Mouse (Mus musculus) adrenal gland, postnatal 25 days (tissue): ENCODE results near the gene Erbb2. TPM values are rescaled to one million over a fixed set of nuclear protein-coding genes. Genes with fewer than 3 reads are reported as not detected.
"Not testable (repeated sequence)": the region's sequence is repeated elsewhere in the genome, so short reads cannot be mapped to it uniquely, and the experiment has no call there.

ENCODE experiments used
- DNase-seq: peaks from one replicate; pipeline ENCODE4 v3.0.0; 2021; ENCODE audit warnings: mixed read lengths
- long read RNA-seq: library from polyadenylated mRNA; stranded (forward); transcript quantifications from one replicate; pipeline ENCODE4 v2.0.0, GENCODE M21; 2021
- total RNA-seq: library from RNA; stranded (reverse); gene quantifications from 2 replicates; pipeline ENCODE4 v1.2.3, GENCODE M21; 2021

The Erbb2 gene
- 3.8 and 6.2 TPM in 2 replicates for total RNA-seq
- long read RNA-seq, partial matches to known transcripts = 3 of 4 reads
- long read RNA-seq, other reads (novel, unspliced or antisense) = 1 of 4 reads

DNA sequence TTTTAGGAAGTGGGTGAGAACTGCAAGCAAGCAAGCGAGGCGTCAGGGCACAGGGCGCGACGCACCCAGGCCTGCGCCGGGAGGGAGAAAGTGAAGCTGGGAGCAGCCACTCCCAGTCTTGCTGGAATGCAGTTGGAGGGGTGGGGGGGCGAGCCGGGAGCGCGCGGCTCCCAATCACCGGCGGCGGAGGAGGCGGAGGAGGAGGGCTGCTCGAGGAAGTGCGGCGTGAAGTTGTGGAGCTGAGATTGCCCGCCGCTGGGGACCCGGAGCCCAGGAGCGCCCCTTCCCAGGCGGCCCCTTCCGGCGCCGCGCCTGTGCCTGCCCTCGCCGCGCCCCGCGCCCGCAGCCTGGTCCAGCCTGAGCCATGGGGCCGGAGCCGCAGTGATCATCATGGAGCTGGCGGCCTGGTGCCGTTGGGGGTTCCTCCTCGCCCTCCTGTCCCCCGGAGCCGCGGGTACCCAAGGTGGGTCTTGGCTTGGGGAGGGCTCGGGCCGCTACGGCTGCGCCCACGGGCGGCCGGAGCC is at the start of gene Erbb2:
TSS of gene Erbb2 (plus strand) at position 198 of the 524 bp plus-strand sequence.
- peak; percentile 72 for DNase-seq

DNA sequence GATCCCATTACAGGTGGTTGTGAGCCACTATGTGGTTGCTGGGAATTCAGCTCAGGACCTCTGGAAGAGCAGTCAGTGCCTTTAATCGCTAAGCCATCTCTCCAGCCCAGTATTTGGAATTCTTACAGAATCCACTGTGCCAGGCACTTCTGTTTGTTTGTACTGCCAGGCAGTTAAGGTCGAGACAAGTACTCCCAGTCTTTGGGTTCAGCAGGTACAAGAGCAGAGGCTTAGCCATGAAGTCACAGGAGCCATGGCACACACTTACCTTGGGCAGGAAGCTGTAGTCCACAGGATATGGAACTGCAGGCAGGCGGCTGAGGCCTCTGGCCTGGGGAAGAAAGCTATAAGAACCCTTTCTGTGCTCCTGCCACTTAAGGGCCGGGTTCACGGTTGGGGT is 48.5 kb upstream of the Erbb2 start:
- no peak for DNase-seq

DNA sequence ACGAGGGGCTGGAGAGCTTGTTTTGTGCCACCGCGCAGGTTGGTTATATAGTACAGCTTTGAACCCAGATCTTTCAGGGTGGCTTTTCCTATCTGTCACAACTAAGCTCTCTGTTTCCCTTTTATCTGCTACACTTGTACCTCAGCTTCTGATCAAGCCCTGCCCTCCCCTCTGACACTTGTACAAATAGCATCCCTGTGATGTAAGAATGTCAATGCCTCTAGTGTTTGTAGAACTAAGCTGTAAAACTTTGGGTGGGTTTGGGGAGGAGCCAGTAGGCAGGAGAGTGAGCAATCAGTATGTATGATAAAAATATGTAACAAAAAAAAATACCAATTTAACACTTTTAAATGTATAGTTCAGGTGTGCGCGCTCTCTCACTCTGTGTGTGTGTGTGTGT is 47.9 kb upstream of the Erbb2 start:
- DNase-seq = no peak

DNA sequence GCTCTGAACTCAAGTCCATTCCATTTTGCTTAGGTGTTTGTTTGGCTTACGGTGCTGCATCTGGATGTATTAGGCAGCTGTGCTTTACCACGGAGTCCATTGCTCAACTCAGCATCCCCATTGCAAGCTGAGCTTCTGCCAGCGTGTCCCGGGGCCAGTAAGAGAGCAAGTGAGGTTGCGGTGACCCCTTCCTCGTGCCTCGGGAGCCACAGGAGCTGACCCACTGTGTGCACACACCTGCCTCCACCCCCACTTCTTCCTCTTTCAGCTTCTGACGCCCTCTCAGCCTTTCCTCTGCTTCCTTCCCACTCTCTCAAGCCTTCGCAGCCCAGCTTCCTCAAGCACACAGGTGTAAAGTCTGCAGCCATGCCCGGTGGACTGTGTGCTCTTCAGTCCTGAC is 46.0 kb upstream of the Erbb2 start:
- no peak for DNase-seq

DNA sequence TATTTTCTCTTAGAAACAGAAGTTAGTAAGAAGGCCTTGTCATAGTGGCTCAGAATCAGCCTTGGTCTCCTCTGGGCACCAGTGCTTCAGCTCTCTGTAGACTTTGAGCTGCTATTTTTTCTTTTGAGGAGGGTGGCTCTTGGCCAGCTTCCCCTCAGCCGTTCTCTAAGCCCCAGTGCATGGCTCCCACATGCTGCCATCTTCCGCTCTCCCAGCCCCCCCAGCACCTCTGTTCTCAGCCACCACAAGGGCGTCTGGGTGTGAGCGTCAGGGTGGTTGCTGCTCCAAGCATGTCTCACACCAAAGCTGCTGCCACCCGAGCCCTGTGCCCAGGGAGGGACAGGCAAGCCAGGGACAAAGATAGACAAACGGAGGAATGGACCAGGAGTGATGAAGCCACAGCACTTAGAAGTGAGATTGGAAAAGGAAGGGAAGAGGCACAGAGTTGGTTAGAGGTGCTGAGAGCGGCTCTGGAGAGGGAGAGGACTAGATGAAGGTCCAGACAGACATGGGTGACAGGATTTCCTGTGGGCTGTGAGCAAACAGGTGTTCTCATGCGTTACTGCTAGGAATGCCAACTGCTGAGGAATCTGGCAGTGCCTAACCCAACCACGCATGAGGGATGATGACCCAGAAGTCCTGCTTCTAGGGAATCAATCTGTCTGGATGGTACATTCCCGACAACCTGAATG is 45.0 kb upstream of the Erbb2 start:
- no peak for DNase-seq

DNA sequence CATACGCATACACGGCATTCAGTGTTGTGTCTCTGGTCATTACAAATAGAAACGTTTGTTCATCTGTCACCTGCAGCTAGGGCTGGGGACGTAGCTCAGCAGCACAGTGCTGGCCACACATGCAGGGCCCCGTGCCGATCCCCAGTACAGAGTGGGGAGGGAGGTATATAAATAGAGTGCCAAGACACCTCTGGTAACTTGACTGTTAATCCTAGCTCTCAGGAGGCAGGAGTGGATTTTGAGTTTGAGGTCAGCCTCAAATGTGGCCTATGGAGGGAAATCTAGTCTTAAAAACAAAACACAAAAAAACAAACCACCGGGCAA is 44.4 kb upstream of the Erbb2 start:
- DNase-seq = no peak

DNA sequence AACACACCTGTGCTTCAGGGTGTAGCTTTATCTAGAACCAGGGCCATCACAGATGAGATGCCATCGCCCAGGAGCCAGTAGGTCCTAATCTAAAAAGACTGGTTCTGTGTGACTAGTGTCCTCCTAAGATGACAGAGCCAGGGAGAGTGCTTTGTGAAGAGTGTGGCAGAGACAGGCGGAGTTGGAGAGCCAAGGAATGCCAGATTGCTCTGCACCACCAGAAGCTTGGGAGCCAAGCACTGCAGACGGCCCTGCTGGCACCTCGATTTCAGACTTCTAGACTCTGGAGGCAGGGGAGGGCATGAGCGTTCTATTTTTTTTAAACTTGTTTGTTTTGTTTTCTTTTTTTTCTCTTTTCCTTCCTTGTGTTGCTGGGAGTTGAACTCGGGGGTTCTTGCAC is 42.9 kb upstream of the Erbb2 start:
- DNase-seq = no peak

DNA sequence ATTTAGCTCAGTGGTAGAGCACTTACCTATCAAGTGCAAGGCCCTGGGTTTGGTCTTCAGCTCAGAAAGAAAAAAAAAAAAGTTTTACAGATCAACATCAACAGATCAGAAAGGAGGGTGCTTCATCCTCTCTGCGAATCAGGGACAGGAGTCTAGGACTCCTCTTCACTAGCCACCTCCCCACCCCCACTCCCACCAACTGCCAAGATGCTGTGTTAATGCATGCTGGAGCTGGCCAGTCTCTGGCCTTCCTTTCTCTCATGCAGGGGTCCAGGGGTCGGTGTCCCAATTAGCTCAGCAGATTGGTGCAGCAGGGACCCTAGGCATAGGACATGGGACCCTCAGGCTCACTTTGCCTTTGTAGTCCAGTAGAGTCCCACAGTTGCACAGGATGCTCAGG is 41.7 kb upstream of the Erbb2 start:
- no peak for DNase-seq

DNA sequence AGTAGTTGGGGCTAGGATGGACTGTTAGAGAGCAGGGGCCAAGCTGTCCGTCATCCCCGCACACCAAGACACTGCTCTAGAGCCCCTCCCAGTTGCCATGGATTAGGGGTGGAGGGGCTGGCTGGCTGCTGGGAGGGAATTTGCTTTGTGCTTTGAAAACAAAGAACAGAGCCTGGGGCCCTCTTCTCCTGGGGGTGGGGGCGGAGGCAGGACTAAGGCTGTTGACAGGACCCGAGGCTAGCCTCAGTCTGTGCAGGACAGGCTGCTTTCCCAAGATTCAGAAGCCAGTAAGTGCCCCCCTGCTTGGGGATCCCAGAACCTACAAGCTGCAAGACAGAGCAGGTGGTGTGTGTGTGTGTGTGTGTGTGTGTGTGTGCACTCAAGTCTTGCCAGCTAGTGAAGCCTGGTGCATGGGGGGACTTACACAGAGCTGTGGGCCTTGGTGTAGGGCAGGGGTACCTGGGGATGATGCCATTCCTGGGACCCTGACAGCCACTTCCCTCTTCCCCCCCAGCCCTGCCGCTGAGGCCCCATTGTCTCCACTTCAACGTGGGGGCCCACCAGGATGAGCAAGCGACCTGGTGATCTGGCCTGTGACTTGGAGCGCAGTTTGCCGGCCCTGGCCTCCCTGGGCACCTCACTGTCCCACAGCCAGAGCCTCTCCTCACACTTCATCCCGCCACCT is 40.6 kb upstream of the Erbb2 start:
- DNase-seq = no peak

DNA sequence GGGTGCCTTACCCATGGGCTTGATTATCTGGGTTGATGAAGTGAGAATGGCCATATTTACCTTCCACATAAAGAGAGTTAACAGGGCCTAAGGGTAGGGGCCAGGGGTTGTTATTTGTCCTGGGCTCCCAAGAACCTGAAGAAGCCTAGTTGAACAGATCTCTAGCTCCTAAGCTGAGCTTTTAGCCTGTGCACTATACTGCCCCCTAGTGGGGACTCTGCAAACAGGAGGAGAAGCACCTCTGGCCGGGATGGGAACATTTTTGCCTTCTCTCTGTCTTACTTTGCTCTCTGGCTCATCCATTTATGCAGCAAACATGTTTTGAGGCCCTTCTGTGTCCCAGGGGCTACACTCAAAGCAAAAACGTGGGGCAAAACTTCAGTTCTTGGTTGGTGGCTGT is 39.9 kb upstream of the Erbb2 start:
- DNase-seq = peak; percentile 51

DNA sequence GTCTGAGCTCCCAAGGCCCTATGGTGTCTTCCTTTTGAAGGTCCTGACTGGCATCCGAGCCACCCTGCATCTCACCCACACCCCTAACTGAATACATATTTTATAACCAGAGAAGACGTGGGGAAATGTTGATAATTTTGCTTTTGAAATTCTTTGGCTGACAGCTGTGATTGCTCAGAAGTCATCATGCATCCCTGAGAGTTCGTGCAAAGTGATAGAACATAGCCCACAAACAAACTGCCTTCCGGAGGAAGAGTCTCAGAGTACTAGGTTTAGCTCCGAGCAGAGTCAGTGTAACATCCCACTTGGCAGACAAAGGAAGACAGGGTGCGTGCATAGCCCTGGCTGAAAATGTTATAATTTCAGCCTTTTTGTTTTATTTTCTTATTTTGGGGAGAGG is 39.0 kb upstream of the Erbb2 start:
- no peak for DNase-seq

DNA sequence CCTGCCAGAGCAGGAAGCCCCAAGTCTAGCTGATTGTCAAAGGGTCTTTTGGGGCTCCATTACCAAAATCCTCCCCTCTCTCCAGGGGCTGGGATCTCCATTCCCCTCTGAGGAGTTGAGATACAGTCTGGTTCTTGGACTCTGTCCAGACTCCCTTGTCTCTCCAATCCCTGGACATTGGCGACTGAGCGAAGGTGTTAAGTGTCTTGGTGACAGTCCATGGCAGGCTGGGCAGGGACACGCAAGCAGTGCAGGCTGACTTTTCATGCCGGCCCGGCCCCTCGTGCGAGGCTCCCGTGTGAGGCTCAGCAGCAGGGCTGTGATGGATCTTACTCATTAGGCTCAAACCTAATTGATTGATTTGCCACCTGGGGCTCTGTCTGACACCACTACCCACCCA is 38.0 kb upstream of the Erbb2 start:
- no peak for DNase-seq

DNA sequence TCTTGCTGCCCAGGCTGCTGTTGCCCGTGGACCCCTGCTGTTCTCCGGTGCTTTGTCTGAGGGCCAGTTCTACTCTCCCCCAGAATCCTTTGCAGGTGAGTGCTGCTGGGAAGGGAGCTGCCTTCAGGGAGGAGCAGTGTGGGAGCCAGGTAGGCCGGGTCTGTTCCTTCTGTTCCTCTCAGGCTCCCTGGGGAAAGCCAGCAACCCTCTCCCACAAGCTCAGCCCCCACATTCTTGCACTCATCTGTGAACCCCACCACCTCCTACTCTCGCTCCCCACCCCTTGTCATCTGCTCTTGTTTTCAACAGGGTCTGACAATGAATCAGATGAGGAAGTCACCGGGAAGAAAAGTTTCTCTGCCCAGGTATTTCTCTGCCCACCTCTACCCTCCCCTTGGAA is 35.5 kb upstream of the Erbb2 start:
- DNase-seq = no peak

DNA sequence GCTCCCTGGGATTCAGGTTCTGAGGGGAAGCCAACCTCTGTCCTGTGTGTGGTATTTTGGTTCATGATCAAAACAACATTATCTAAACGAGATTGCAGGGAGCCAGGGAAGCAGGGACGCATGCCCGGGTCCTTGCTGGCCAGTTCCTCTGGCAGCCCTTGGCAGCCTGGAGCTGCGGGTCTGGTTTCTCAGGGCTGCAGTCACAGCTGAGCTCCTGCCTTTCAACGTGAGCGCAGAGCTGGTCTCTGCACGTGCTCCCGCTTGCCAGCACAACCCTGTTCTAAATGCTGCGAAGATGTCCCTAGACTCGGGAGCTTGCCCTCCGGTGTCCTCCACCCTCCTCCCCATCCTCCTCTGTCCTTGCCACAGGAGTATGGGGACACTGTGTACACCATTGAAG is 34.5 kb upstream of the Erbb2 start:
- no peak for DNase-seq

DNA sequence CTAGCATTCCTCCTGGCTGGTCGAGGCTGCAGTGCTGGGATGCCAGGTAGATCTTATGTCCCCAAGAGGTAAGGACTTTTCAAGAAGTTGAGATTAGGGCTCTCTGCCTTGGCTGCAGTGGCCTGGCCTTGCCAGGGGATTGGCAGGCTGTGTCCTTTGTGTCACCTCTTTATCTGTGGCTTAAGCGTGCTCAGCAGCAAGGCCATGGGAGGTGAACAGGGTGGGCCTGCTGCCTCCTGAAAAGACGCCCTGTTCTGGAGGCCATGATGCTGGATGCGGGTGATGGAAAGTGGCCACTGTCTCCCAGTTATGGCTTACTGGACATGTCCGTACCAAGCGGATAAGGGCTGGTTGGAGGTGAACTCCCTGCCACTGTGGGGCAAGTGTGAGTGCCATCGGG is 32.9 kb upstream of the Erbb2 start:
- no peak for DNase-seq

DNA sequence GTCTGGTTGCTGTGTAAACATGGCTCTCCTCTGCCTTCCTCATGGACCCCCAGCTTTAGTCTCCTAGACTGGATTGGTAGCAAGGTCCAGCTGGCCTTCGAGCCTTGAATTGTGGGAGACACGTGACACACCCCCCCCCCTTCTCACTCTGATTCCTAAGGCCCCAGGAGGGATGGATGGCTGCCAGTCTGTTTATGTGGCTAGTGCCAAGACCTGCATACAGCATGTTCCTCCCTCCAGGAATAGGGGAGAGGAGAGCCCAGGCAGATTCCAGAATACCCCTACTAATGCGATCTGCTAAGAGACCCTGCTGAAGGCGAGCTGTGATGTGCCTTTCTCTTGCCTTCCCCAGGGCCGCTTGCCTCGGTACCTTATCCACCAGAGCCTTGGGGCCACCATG is 32.2 kb upstream of the Erbb2 start:
- DNase-seq = no peak

DNA sequence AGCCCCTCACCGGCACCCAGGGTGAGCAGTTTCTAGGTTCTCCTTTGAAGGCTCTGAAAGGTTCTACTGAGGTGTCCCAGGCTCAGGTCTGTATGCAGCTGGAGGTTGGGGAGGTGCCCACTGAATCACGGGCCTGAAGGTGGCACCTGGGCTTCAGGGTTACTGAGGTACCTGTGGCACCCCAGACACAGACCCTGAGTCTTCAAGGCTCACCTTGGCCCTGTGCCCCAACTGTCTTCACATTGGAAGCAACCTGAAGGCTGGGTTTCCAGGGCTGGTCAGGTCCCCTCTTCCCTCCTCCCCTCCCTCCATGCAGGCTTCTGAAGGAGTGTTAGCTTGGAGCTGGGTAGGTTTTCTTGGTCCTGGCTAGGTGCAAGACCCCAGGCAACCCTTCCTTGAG is 30.6 kb upstream of the Erbb2 start:
- no peak for DNase-seq

DNA sequence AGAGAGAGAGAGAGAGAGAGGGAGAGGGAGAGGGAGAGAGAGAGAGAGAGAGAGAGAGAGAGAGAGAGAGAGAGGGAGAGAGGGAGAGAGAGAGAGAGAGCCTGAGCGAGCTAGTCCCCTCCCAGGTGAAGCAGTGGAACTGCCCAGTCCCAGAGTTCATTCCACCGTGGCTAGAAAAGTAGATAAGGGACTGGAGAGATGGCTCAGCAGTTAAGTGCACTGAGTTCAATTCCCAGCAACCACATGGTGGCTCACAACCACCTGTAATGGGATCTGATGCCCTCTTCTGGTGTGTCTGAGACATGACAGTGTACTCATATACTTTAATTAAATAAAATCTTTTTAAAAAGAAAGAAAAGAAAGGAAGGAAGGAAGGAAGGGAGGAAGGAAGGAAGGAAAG is 29.9 kb upstream of the Erbb2 start:
- not testable (repeated sequence) for DNase-seq

DNA sequence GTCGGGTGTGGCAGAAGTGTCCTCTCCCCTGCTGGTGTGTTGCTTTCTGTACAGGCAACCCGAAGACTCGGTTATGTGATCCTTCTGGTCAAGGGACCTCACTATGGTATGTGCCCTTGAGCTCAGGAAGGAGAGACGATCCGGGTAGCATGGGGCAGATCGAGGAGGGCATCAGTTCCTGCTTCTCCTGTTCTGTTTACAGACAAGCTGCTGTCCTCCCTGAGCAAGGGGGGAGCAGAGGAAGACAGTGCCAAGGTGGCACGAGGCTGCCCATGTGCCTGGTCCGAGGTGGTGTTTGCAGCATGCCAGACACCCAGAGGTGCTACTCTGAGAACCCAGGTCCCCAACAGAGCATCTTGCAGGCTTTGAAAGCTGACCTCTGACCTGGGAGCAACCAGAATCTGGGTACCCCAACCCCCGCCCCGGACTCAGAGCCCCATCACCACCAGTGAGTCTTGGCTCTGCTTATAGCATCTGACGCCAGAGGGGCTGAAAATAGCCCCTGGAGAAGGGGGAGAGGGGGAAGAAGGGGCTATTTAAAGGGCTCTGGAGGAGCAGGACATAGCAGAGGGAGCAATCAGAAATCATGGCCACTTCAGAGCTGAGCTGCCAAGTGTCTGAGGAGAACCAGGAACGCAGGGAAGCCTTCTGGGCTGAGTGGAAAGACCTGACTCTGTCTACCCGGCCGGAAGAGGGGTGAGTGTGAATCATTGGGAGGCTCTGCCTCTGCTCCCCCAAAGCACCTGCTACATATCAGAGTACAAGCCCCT is 28.8 kb upstream of the Erbb2 start, which contains the start of gene Tcap:
TSS of gene Tcap (plus strand) at position 551 of the 770 bp plus-strand sequence.
- DNase-seq = no peak

DNA sequence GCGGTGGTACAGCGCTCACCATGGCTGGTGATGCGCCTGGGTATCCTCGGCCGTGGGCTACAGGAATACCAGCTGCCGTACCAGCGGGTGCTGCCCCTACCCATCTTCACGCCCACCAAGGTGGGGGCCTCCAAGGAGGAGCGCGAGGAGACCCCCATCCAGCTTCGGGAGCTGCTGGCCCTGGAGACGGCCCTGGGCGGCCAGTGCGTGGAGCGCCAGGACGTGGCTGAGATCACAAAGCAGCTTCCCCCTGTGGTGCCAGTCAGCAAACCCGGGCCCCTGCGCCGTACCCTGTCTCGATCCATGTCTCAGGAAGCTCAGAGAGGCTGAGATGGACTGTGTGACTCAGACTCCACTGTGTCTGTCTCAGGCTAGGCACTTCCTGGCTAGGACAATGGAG is 28.1 kb upstream of the Erbb2 start:
- no peak for DNase-seq

DNA sequence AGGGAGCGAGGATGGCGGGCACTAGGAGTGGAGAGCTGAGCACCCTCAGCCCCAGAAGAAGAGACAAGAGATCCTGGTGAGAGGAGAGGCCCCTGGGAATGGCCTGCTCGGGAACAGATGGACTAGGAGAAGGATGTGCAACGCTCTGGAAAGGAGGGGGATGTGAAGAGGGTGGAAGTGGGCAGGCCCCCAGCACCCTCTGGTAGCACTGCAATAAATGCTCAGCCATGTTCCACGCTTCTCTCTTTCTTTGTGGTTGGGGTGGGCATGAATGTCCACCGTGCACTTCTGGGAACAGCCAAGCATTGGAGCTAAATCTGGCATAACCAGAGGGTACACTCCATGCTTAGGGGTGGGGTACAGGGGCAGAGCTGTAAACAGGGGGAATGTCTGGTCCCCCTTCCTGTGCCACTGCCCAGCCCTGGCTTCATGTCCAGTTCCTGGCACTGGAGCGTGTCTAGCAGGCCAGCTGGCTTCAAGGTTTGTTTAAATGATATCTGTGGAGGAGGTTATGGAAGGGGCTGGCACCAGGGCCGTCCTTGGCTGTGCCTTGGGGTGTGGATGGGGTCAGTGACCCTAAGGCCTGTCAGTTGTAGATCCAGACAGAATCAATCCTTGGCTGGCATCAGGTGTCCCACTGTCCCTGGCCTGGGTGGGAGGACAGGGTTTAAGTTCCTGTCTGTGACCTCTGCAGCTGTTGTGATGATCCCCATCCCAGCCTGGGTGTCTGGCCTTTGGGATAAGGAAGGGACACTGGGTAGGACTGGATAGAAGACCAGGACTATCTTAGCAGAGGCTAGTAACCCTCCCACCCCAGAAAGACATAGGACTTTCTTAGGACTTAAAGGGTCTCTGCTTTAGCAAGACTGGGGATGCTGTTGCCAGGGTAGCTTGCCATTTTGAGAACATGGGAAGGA is 27.3 kb upstream of the Erbb2 start:
- DNase-seq = no peak
